Mouse (Mus musculus): ENCODE results near the gene Snx17.

Gene Snx17

DNA sequence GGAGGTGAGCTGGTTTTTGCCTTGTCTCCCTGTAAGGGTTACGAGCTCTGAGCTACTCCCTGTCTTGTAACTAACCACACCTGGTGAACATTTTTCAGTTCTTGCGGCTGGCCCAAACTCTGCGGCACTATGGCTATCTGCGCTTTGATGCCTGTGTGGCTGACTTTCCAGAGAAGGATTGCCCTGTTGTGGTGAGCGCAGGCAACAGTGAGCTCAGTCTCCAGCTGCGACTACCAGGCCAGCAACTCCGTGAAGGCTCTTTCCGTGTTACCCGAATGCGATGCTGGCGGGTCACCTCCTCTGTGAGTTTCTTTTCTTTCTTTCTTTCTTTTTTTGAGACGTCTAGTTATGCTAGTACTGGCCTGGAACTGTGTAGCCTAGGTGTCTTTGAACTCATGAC, 4.0 kb downstream of the Snx17 start:
- in situ Hi-C loops (cut with MseI, MboI): no loop called here

DNA sequence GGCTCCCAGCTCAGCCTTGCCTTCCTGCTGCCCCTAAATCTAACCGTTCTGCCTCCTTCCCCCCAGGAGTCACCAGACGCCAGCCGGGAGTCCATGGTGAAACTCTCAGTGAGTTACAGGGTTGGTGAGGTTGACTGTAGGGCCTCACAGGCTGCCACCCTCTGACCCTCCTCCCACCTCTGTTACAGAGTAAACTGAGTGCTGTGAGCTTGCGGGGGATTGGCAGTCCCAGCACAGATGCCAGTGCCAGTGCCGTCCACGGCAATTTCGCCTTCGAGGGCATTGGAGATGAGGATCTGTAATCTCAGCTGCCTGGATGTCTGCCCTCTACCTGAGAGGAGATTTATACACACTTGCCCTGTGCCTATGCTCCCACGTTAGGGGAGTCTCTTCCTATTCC, 5.1 kb downstream of the Snx17 start:
- in situ Hi-C loops (cut with MseI, MboI): no loop called here

DNA sequence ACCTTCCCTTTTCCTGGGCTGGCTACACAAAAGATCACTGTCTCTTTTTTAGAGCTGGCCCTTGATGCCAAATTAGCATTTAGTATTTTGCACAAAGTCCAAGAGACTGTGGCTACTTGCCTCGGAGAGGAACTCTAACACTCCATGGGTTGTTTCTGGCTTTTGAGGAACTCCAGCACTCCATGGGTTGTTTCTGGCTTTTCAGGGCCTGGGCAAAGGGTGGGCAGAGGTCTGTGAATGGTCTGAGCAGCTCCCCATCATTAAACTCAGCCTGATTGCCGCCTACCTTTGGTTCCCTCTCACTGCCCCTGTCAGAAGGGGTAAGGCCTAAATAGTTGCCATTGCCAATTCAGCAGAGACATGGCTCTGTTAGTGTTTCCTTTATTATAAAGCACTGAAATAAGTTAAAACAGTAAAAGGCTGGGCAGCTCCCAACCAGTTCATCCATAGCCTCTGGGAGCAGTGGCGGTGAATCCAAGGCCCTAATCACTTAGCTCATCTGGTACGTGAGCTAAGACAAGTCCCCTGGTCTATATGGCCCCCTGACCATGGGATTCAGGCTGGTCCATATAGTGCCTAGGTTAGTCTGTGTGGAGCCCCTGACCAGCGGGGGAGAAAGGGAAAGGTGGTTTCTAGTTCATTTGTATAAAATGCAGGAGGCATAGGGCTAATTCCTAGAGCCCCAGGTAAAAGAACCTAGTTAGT, 5.7 kb downstream of the Snx17 start:
- in situ Hi-C loops (cut with MseI, MboI): no loop called here

DNA sequence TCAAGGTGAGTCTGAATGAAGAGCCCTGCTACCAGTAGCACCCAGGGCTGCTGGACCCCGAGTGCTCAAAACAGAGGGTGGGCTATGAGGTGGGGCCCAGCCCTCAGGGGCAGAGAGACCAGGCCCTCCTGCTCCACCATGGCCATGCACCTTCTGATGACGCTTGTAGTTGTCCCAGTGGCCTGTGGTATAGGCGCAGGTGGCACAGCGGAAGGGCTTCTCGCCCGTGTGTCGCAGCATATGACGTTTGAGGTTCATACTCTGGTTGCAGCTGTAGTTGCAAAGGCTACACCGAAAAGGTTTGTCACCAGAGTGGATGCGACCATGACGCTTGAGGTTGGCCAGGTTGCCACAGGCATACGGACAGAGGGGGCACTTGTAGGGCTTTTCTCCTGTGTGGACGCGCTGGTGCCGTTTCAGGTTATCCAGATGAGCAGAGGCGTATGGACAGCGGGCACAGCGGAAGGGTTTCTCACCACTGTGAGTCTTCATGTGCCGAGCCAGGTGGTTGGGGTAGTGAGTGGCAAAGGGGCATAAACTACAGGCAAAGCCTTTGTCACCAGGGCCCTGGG, 6.4 kb downstream of the Snx17 start:
- in situ Hi-C loops (cut with MseI, MboI): no loop called here

DNA sequence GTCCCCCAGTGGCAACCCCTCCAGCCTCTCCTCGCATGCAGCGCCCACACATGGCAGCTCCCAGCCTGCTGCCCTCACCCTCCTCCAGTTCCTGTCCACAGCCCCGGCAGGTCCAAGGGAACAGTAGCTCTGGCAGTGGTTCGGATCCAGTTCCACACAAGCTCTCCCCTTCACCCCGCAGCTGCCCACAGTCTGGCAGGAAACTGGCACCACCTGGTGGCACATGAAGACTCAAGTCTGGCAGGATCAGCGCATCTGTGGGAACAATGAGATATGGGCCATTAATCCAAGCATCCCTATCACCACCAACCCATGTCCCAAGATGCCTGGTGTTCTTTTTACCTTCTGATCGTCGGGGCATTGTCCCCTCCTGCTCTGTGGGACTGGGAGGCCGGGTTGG, 6.9 kb downstream of the Snx17 start:
- in situ Hi-C loops (cut with MseI, MboI): no loop called here

DNA sequence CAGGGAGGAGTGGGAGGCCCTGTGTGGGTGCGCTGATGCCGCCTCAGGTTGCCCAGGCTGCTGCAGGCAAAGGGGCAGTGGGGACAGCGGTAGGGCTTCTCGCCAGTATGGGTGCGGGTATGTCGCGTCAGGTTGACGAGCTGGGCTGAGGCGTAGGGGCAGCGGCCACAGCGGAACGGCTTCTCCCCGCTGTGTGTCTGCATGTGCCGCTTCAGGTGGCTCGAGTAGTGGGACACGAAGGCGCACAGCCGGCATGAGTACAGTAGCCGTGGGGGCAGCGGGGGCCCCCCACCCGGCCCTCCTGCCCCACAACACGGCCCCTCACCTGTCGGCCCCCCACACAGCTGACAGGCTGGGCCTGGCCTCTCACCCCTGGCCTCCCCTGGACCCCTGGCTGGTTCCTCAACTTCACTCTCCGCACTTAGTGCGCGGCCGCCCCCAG, 7.3 kb downstream of the Snx17 start:
- in situ Hi-C loops (cut with MseI, MboI): no loop called here

DNA sequence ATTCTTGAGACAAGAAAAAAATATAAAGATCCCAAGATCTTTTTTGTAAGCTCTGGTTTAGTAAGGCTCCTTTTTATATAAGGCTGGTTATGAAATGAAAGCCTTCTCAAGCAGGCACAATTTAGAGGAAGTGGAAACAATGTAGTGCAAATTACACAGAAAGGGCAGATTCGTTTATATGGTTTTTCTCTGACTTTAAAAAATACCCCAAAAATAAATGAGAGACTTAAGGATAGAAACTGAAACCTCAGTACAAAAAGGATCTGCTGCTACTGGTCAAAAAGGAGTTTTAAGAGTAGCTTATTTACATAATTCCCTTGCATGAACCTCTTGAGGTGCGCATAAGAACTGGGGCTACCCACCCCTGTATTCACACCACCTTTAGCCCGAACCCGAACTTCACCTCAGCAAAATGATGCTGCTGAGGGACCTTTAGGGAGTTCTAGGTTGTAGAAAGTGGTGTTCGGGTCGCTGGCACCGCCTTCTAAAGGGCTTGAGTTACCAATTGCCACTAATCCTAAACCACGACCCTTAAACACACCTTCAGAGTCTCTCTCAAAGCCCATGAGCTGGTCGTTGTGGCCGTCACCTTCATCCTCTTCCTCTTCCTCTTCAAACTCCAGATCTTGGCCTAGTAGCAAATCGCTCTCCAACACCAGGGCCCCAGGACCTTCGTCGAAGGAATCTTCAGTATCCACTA, 8.2 kb downstream of the Snx17 start:
- in situ Hi-C loops (cut with MseI, MboI): no loop called here

DNA sequence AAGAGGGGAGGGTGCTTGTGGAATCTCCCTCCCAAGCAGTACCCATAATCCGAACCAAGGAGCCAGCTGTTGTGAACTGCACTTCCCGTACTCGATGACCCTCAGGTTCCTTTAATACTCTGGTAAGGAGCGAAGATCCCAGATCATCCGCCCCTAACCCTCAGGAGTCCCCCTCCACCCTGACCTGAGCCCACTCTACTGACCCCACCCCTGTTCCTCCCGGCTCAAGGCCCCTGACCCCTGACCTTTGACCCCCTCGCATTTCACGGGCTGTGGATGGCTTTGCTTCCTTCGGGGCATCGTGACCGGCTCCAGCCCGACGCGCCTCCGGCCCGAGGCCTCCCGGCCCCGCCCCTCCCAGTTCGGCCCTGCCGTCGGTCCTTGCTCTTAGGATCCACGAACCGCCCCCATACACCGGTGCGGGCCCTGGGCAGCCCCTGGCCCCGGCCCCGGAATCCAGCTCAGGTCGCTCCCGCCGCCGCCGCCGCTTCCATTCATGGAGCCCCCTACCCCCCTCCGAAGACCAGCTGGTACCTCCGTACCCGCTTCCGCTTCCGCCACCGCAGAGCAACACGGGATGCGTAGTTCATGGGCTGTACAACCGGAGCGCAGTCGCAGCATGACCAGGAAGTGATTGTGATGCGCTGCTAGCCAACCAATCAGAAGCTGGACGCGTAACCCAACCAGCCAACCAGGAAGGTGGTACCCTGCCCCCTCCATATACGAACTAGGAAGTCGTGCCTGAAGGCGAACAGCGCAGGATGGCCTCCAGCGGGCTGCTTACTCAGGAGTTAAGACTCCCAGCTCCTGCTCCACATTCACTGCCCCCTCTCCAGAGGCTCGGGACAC, 8.9 kb downstream of the Snx17 start, which contains the start of gene Zfp513:
Zfp513 (minus strand) TSS at position 562 of the 849 bp plus-strand sequence.
- in situ Hi-C loops (cut with MseI, MboI): no loop called here

DNA sequence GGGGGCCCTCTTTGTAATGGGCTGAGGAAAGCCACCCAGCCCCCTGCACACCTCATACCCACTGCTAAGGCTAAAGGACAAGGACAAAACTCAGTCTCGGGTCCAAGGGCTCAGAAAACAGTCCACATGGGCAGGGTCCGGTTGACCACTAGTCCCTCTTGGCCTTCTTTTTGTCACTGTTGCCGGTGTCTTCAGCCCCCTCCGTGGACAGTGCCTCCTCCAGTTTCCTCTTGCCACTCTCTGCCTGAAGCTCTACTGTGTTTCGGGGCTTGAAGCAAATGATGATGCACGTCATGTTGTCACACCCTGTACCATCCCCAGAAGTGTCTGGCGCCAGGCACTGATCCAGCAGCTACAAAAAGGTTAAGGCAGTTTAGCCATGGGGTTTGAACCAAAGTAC, 9.9 kb downstream of the Snx17 start:
- in situ Hi-C loops (cut with MseI, MboI): no loop called here

DNA sequence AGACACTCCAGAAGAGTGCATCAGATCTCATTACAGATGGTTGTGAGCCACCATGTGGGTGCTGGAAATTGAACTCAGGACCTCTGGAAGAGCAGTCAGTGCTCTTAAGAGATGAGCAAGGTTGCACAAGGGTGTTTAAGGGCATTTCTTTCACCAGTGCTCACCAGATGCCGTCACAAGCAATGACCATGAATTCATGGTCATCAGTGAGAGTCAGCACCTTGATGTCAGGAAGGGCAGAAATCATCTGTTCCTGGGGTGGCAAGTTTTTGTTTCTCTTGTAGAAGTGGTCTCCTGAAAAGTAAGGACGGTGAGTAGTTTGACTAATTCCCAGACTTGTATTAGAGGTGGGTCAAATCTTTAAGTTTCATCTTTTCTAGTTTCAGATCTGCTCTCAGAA, 10.8 kb downstream of the Snx17 start:
- in situ Hi-C loops (cut with MseI, MboI): no loop called here

DNA sequence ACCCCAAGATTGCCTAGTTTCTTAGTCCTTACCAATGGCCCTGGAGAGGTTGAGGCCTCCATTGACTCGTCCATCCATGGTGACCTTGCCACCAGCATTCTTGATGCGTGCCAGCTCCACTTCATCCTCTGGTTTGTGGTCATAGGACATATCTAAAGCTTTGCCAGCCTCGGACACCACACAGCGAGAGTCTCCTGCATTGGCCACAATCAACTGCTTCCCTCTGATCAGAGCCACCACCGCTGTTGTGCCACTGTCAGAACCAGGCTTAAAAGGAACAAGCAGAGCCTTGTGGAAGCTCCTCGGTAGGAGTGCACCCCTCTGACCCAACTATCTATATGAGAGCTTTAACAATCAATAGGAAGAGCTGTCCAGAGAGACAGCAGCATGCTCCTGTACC, 11.4 kb downstream of the Snx17 start:
- in situ Hi-C loops (cut with MseI, MboI): no loop called here

DNA sequence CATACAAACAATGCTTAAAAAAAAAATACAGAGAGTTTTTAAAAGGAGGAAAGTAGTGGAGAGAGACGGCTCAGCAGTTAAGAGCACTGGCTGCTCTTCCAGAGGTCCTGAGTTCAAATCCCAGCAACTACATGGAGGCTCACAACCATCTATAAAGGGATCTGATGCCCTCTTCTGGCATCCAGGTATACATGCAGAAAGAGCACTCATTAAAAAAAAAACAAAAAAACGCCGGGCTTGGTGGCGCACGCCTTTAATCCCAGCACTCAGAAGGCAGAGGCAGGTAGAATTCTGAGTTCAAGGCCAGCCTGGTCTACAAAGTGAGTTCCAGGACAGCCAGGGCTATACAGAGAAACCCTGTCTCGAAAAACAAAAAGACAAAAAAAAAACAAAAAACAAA, 23.5 kb downstream of the Snx17 start:
- in situ Hi-C loops (cut with MseI, MboI): loop anchor here in 1 of 2 experiments (10.0 kb wide), 1 partner anchor 108 kb away; no protein-coding TSS in a partner anchor

DNA sequence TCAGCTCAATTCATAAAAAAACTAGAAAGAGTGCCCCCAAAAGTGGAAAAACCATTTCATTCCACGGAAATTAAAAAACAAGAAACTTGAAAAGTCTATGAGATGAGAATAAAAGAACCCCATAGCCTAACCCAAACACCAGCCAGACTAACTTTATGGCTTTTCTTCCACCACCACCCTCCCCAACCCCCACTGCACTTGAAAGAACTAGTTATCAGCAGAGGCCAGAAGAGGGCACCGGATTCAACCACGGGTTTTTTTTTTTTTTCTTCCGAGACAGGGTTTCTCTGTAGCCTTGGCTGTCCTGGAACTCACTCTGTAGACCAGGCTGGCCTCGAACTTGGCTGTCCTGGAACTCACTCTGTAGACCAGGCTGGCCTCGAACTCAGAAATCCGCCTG, 25.3 kb downstream of the Snx17 start:
- in situ Hi-C loops (cut with MseI, MboI): loop anchor here in 1 of 2 experiments (10.0 kb wide), 1 partner anchor 107 kb away; no protein-coding TSS in a partner anchor

DNA sequence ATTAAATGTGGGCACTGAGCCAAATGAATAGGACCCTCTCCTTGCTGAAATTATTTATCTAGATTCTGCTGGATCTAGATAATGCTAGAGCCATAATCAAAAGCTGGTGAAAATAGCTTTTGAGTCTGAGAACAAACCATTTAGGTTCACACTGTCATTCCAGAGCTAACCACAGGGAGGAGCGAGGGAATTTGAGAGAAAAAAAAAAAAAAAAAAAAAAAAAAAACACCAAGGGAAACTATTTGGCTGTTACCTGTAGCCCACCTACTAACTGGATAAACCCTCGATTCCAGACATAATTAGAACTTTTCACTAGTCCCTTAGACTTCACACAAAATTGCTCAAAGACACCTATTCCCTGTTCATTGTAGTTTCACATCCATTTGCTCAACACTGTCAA, 26.0 kb downstream of the Snx17 start:
- in situ Hi-C loops (cut with MseI, MboI): loop anchor here in 1 of 2 experiments (10.0 kb wide), 1 partner anchor 106 kb away; no protein-coding TSS in a partner anchor

DNA sequence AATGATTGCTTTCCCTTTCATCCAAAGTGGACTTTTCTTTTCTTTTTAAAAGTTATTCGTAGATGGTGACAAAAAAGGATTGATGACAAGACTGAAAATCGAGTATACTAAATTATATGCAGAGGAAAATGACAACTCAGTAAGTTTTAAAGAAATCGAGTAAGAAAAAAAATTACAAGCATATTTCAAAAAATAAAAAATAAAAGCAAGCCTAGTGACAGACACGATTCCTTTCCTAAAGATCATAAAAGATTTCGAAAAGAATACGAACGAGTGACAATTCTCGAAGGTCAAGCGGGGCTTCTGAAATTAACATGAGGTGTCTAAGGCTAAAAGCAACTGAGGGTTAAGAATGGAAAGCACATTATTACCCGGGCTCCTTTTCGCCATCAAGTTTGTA, 26.4 kb downstream of the Snx17 start:
- in situ Hi-C loops (cut with MseI, MboI): loop anchor here in 1 of 2 experiments (10.0 kb wide), 1 partner anchor 105 kb away; no protein-coding TSS in a partner anchor

DNA sequence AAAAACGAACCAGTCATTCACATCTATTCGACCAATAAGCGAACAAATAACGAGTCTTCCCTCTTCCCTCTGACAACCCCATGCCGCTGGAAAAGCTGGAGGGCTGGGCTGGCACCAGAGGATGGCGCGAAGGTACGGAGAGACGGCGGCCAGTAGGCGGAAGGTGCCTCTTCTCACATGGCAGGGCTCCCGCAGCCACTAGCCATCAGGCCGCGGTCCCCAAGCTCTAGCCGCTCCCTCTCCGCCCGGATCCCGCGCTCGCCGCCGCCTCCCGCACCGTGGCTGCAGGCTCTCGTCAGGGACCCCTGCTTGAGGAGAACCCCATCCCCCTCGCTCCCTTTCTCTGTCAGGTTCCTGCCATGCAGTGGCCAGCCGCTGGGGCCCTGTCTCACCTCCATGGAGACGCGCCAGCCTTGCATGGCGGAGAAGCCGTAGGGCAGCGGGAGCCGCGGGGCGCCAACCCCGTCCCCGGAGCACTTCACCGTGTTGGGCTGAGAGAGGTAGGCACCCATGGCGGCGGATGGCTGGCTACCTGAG, 27.0 kb downstream of the Snx17 start:
- in situ Hi-C loops (cut with MseI, MboI): loop anchor here in 1 of 2 experiments (10.0 kb wide), 1 partner anchor 105 kb away; no protein-coding TSS in a partner anchor

DNA sequence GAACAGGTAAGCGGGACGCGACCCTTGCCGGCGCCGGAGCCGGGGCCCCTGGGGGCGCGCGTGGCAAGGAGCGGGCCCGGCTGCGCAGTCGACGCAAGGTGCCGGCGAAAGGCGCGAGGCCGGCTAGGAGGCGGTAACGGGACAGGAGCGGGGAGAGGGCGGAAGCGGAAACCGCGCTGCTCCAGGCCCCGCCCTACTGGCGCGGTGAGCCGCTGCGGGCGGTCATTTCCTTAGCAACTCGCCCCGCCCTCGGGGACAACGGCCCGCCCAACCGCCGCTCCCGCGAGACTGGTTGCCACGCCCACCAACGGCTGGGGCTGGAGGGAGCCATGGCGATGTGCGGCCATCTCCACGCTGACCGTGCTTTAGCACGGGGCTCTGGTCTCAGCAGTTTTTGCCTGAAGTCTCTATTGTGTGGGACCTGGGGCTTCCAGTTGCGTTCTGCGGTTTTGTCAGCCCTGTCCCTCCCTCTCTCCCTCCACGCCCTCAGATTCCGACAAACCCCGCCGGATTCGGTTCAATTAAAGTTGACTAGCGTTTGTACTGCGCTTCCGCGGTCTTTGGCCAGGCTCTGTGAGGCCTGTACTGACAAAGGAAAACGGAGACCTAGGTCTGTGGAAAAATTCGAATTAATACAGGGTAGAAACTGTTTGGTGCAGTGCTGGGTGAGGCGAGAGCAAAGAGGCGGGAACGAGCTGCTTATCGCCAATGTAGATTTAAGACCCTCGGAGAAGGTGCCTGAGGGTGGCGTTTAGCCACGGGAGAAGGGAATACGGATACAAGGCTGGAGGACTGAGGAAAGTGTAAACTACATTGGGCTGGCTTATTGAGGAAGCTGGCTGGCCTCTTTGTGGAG, 27.6 kb downstream of the Snx17 start, which contains the start of gene Ppm1g:
Ppm1g (minus strand) TSS at position 240 of the 856 bp plus-strand sequence.
- in situ Hi-C loops (cut with MseI, MboI): no loop called here

DNA sequence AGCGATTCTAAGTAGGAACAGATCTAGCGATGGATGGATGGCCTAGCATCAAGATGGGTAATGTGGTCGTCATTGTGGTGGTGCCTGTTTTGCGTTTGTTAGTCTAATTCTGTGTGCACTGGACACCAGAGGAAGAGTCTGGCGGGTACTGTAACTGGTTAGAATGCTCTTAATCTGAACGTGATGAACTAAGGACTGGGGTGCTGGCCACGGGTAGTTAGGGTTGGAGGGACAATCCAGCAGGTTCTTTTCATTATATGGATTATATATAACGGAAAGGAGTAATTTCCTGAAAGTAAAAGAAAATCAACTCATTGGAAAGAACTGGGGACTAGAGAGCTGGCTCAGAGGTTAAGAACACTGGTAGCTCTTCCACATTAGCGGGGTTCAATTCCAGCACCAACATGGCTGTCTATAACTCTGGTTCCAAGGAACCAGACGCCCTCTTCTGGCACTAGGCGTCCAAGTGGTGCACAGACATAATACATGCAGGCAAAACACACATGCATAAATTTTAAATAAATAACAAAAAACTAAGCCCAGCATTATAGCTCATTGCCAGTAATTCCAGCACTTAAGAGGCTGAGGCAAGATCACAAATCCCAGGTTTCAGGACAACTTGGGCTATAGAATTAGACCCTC, 28.4 kb downstream of the Snx17 start:
- in situ Hi-C loops (cut with MseI, MboI): no loop called here

DNA sequence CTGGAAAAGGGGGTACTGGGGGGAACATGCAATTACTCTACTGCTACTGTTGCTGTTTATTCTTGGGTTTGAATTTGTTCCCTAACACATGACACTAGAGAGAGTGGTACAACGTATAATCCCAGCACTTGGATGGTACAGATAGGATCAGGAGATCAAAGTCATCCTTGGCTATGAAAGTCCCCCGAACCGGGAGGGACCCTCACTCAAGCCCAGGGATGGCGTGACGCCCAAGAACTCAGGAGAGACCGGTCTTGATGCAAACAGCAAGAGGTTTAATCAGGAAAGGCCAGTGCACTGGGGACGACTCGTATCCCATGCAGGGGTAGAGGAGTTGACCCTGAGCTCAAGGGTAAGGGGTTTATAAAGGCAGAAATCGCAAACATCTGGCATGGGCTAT, 29.7 kb downstream of the Snx17 start:
- in situ Hi-C loops (cut with MseI, MboI): no loop called here

DNA sequence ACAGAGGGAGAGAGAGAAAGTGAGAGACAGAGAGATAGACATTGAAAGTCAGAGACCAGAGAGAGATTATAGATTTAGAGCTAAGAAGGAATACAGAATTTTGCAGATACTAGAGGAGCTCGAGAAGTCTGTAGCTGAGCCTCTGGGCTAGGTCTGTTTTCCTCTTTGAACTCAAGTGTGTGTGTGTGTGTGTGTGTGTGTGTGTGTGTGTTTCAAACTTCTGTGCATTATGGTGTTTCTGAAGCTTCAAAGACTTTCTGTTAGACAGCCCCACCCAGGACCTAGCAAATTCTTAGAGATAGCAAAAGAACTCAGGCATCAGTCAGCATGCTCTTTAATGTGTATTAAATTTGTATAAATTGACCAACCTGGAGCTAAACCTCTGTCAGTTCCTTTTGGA, 33.6 kb downstream of the Snx17 start:
- in situ Hi-C loops (cut with MseI, MboI): no loop called here
